Mouse (Mus musculus): ENCODE data around the gene Gm20873. TPM values are rescaled to one million over a fixed set of nuclear protein-coding genes. Genes with fewer than 3 reads are reported as not detected.
"Not testable (repeated sequence)": the region's sequence is repeated elsewhere in the genome, so short reads cannot be mapped to it uniquely, and the experiment has no call there.

The Gm20873 gene
- not detected in 2 replicates for polyA plus RNA-seq (2014; fragmentation: Nextera tagmentation; extraction: Ambion mirVana)

DNA sequence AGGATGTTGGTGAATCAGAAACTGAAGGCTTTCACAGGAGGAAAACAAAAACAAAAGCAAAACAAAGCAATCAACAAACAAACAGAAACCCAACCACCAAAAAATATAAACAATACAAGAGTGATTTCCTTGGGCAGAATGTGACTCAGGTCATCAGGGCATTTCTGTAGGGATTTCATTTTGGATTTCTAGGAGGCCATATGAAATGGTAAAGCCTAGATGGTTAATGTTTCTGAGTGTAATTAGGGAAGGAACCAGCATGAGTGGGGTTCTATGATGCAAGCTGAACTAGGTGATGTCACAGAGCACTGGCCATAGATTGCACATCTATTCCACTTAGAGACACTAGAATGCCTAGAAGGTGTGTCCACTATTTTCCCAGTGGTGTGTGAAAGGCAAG lies at the start of gene Gm20873:
TSS of gene Gm20873 (plus strand) at position 301 of the 400 bp plus-strand sequence.
- H3K4me3 ChIP-seq (ENCODE audit: low read depth, low read length); H3K27me3 ChIP-seq (ENCODE audit: control insufficient read depth, insufficient read depth, low read length); H3K27ac ChIP-seq (ENCODE audit: low read depth, low read length); H3K4me1 ChIP-seq (replicated peaks; ENCODE audit: control insufficient read depth, insufficient read depth, low read length); H3K4me2 ChIP-seq (replicated peaks; ENCODE audit: low read depth, low read length); ATAC-seq (ENCODE audit: low FRiP score); H3K36me3 ChIP-seq (ENCODE audit: control insufficient read depth, insufficient read depth, low read length); H3K9me3 ChIP-seq (ENCODE audit: control insufficient read depth, low read length); DNase-seq (ENCODE audit: low spot score); H3K9ac ChIP-seq (ENCODE audit: low read depth, low read length): not testable (repeated sequence)

DNA sequence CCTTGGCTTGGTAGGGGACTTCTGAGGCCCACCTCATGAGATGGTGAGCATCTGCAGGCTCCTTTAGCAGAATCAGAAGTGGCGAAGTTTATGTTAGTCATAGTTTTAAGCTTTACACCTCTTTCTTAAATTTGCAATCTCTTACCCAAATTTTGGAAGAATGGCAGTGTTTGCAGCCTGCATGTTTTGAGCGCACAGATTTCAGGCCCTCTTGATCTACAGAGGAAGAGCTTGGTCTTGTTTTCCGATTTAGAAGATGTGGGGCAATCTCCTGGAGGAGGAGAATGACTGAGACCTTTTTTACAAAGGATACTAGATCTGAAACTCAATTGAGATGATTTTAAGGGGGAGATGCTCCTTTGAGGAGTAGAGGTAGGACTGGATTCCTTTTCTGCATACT lies 29.0 kb upstream of the Gm20873 start, which contains the start of gene Gm21746:
TSS of gene Gm21746 (minus strand) at position 101 of the 400 bp plus-strand sequence.
- H3K4me1 ChIP-seq (replicated peaks; ENCODE audit: control insufficient read depth, insufficient read depth, low read length); H3K4me3 ChIP-seq (ENCODE audit: low read depth, low read length); H3K36me3 ChIP-seq (ENCODE audit: control insufficient read depth, insufficient read depth, low read length); H3K27ac ChIP-seq (ENCODE audit: low read depth, low read length); H3K4me2 ChIP-seq (replicated peaks; ENCODE audit: low read depth, low read length); DNase-seq (ENCODE audit: low spot score); ATAC-seq (ENCODE audit: low FRiP score); H3K27me3 ChIP-seq (ENCODE audit: control insufficient read depth, insufficient read depth, low read length); H3K9me3 ChIP-seq (ENCODE audit: control insufficient read depth, low read length); H3K9ac ChIP-seq (ENCODE audit: low read depth, low read length): not testable (repeated sequence)
- 86% methylated on average over 1 of the region's 3 CpGs for WGBS

Other genes starting within 250 kb of the Gm20873 start
- not detected in 2 replicates for gene Gm21746, start 29.1 kb upstream of the Gm20873 start, polyA plus RNA-seq (2014; fragmentation: Nextera tagmentation; extraction: Ambion mirVana)